Mouse (Mus musculus): ENCODE measurements at regions not wholly inside any gene's neighbourhood (a gene's known extent, or its start where the extent isn't known, plus 50 kb on each side); places are given as distances from the start of the nearest gene placed in this dataset.

DNA sequence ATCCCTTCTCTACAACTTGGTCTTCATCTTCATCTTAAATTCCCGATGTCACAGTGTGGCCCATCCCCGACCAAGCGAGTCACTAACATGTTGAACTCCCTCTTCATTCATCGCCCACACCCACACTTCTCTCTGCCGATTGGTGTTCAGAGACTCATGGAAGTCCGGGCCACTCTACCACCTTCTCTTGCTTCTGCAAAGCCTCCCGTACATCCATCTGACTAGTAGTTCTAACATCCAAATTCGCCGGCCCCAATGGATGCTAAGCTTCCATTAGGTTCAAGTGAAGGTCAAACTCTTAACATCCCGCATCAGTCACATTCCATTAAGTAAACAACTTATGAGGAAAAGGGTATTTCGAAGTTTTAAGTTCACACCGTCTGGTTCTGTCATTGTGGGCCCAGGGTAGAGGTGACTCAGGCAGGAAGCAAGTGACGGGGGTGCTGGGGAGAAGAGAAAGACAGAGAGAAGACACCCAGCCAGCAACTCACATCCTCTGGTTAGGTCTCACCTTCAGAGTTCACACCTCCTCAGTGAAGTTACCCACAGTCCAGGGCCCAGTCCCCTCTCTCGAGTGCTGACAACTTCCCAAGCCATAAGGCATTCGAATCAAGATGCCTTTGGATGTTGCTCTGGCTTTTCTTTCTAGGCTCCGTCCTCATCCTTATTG is 61.0 kb upstream of the Ubash3b start:
- TF ChIP-seq TAL1 (IDR thresholded peaks at IDR 0.05; ENCODE audit: low read length) = no peak
- TF ChIP-seq GATA1 (IDR thresholded peaks at IDR 0.05; ENCODE audit: low read length) = no peak
